Mouse (Mus musculus): ENCODE measurements at regions not wholly inside any gene's neighbourhood (a gene's known extent, or its start where the extent isn't known, plus 50 kb on each side); places are given as distances from the start of the nearest gene placed in this dataset.

- ATAC-seq (replicated peaks in 1 of 2; ENCODE audit: insufficient read depth in 1 of 2, low FRiP score in 2 of 2, low TSS enrichment in 1 of 2, low read depth in 1 of 2, poor library complexity in 2 of 2, severe bottlenecking in 2 of 2): peak; percentile 17 to 24; a peak in 3 of 4 replicates
Observed at GRCm38 (mm10) chr2:168352626-168353025, 71.1 kb upstream of the Kcng1 start.

DNA sequence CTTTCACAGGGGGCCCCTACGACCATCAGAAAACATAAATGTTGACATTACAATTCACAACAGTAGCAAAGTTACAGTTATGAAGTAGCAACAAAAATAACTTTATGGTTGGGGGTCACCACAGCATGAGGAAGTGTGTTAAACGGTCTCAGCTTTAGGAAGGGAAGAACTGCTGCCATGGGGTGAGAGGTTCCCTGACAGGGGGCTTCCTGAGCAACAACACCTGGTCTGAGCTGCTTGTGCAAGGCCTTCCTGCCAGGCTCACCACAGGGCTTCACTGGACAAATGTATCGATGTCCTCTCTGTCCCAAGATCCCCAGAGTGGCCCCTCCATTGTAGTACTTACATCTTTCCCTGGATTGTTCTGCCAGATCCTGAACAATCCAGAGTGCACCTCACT is 70.7 kb upstream of the Kcng1 start:
- ATAC-seq (replicated peaks in 1 of 2; ENCODE audit: insufficient read depth in 1 of 2, low FRiP score in 2 of 2, low TSS enrichment in 1 of 2, low read depth in 1 of 2, poor library complexity in 2 of 2, severe bottlenecking in 2 of 2): peak; percentile 43 to 58; a peak in 2 of 4 replicates

DNA sequence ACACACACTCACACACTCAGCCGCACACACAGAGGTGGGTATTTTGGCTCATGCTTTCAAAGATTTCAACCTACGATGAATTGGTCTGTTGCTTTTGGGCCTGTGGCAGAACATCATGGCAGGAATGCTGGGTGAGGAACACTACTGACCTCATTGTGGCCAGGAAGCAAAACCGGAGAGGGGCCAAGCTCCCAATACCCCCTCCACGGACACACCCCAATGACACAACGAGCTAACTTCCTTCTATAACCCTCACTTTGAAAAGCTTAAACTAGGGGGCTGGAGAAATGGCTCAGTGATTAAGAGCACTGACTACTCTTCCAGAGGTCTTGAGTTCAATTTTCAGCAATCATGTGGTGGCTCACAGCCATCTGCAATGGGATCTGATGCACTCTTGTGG is 63.8 kb upstream of the Kcng1 start:
- ATAC-seq (replicated peaks in 1 of 2; ENCODE audit: insufficient read depth in 1 of 2, low FRiP score in 2 of 2, low TSS enrichment in 1 of 2, low read depth in 1 of 2, poor library complexity in 2 of 2, severe bottlenecking in 2 of 2): no peak

- no peak for ATAC-seq (replicated peaks in 1 of 2; ENCODE audit: insufficient read depth in 1 of 2, low FRiP score in 2 of 2, low TSS enrichment in 1 of 2, low read depth in 1 of 2, poor library complexity in 2 of 2, severe bottlenecking in 2 of 2)
Observed at GRCm38 (mm10) chr2:168343705-168344104, 62.2 kb upstream of the Kcng1 start.

DNA sequence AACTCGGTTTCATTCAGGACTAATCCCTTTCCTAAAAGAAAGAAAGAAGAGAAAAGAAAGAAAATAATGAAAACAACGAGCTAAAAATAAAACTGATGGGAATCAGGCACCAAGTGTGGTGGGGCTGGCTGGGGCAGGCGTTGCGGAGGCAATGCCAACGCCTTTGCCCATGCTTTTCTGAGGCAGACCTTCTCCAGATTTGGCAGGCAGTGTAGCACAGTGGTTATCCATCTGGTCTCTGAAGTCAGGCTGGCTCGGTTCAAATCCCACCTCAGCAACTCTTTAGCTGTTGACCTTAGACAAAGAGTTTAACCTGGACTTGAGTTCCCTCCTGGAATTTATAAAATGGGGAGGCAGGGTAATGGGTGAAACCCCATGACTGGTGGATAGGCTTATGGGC is 57.3 kb upstream of the Kcng1 start:
- ATAC-seq (replicated peaks in 1 of 2; ENCODE audit: insufficient read depth in 1 of 2, low FRiP score in 2 of 2, low TSS enrichment in 1 of 2, low read depth in 1 of 2, poor library complexity in 2 of 2, severe bottlenecking in 2 of 2): no peak

- ATAC-seq (replicated peaks in 1 of 2; ENCODE audit: insufficient read depth in 1 of 2, low FRiP score in 2 of 2, low TSS enrichment in 1 of 2, low read depth in 1 of 2, poor library complexity in 2 of 2, severe bottlenecking in 2 of 2): no peak
Observed at GRCm38 (mm10) chr2:168338382-168338781, 56.8 kb upstream of the Kcng1 start.

DNA sequence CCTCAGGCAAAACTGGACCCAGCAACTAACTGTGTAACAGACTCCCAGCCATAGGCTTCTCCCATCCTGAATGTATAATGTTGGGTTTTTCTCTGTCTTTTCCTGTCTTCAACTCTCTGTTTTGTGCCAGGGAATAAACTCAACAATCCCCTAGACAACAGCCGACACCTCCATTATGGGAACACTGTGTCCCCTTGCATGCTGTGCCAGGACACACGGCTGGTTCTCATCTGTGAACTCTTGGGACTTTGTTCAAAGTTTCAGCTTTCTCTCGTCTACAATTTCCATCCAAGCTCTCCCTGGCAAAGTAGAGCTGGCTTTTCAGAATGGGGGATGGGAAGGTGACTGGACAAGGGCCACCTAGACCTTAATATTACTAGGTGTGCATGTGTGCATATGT is 56.1 kb upstream of the Kcng1 start:
- no peak for ATAC-seq (replicated peaks in 1 of 2; ENCODE audit: insufficient read depth in 1 of 2, low FRiP score in 2 of 2, low TSS enrichment in 1 of 2, low read depth in 1 of 2, poor library complexity in 2 of 2, severe bottlenecking in 2 of 2)

DNA sequence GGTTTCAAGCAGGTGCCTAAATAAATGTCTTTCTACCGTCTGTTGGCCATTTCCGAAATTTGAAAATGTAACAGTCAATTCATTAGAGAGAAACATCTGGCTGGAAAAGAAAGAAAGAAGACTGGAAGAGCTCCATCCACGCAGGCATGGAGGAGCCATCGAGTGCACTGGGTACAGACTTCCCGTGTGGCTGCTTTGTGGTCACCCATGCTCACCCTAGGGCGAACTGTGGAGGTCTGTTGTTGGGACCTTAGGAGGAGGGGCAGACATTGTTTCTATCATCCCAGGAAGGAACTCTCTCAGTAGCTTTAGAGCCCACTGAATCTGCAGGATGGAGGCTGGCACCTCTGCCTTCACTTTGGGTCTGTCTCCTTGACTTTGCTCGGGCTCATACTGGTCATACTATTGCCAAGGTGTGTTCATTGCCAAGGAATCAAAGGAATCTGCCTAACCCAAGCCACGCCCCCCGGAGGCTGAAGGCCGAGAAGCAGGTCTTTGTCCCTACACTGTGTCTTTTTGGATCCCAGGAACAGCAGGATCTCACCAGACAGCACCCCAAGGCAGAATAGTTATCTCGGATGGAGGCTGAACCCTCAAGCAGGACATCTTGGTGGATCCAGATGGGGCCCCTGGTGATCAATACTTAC is 54.3 kb upstream of the Kcng1 start:
- ATAC-seq (replicated peaks in 1 of 2; ENCODE audit: insufficient read depth in 1 of 2, low FRiP score in 2 of 2, low TSS enrichment in 1 of 2, low read depth in 1 of 2, poor library complexity in 2 of 2, severe bottlenecking in 2 of 2): peak; percentile 67 to 77

GRCm38 (mm10) chr2:168334241-168334588 is 52.7 kb upstream of the Kcng1 start:
- no peak for ATAC-seq (replicated peaks in 1 of 2; ENCODE audit: insufficient read depth in 1 of 2, low FRiP score in 2 of 2, low TSS enrichment in 1 of 2, low read depth in 1 of 2, poor library complexity in 2 of 2, severe bottlenecking in 2 of 2)

DNA sequence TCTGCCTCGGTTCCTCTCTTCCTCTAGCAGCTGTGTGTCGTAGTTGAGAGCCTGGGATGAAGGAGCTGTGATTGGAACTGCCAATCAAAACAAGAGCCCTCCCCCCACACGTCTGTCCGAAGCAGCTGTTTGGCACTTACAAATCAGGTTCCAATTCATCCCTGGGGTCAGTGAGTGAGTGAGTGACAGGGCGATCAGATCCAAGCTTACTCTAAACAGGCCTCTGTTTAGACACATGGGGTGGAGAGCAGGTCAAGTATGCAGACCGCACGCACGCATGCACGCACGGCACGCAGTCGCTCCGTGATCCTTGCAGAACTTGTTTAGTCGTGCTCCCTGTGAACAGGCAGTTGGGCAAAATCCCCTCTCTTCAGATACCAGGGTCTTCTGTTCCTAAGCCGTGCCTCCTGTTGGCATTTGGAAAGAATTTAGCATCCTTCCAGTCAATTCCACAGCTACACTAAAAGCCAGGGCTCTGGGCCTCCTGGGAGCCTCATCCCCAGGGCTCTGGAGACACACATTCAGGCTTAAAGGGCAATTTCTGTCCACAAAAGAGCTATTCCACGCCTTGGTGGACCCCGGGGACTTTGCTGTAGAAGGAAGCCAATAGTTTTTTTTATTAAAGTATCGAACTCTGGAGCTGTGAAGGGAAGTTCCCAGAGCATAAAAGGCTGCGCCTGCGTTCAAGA is 52.2 kb upstream of the Kcng1 start:
- ATAC-seq (replicated peaks in 1 of 2; ENCODE audit: insufficient read depth in 1 of 2, low FRiP score in 2 of 2, low TSS enrichment in 1 of 2, low read depth in 1 of 2, poor library complexity in 2 of 2, severe bottlenecking in 2 of 2): no peak

- ATAC-seq (replicated peaks in 1 of 2; ENCODE audit: insufficient read depth in 1 of 2, low FRiP score in 2 of 2, low TSS enrichment in 1 of 2, low read depth in 1 of 2, poor library complexity in 2 of 2, severe bottlenecking in 2 of 2): peak in 1 of 2 experiments; percentile 41; a peak in 1 of 4 replicates
Observed at GRCm38 (mm10) chr2:168332972-168333371, 51.4 kb upstream of the Kcng1 start.
